Mouse (Mus musculus) skeletal muscle tissue, postnatal 0 days (tissue): Measurements from ENCODE around the gene Fbxl18. TPM values are rescaled to one million over a fixed set of nuclear protein-coding genes. Genes with fewer than 3 reads are reported as not detected.

ENCODE experiments used
- polyA plus RNA-seq: library from polyadenylated mRNA; unstranded; fragments of >200 nt; fragmentation: Nextera tagmentation; extraction: Ambion mirVana; gene quantifications from 2 replicates; pipeline ENCODE4 v1.2.1, GENCODE M21; 2015

Gene Fbxl18
- 6.2 and 6.9 TPM in 2 replicates for polyA plus RNA-seq

GRCm38 (mm10) chr5:142894918-142895613 lies at the start of gene Fbxl18:
Fbxl18 (minus strand) TSS chr5:142895421.

GRCm38 (mm10) chr5:142906532-142907047 lies 11.4 kb upstream of the Fbxl18 start, which contains the start of gene Actb:
Actb (minus strand) TSS chr5:142906754.

GRCm38 (mm10) chr5:142817524-142818434 lies 77.4 kb downstream of the Fbxl18 start, which contains the start of gene Tnrc18:
Tnrc18 (minus strand) TSS chr5:142817662.

Other genes with a start within 250 kb of the Fbxl18 start
- 0.76 and 0.96 TPM in 2 replicates for gene Slc29a4, start 202.9 kb downstream of the Fbxl18 start, polyA plus RNA-seq
- 9.2 and 10.4 TPM in 2 replicates for gene Tnrc18, start 77.8 kb downstream of the Fbxl18 start, polyA plus RNA-seq
- 4,988 and 6,532 TPM in 2 replicates for gene Actb, start 11.3 kb upstream of the Fbxl18 start, polyA plus RNA-seq
- gene Fscn1, start 64.9 kb upstream of the Fbxl18 start, polyA plus RNA-seq: 95.7 and 123 TPM in 2 replicates
- 17.7 and 18.1 TPM in 2 replicates for gene Rnf216, start 217.6 kb upstream of the Fbxl18 start, polyA plus RNA-seq